Mouse (Mus musculus): ENCODE data around the gene Brd2.

DNA sequence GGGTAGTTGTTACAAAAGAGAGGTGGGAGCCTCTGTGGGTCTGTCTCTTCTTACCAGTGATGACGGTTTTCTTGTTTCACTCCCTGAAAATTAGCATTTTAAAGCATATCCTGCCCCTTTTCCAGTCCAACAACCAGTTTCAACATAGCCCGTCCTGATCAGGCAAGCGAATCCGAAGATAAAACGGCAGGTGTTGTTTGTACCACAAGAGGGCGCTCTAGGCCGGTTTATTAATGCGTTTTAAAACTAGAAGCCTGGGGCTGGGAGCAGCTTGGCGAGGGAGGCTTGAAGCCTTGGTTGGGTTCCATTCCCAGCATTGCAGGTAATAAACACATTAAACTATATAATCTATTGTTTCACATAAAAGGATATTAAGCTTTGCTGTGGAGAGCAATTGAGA lies 44.9 kb downstream of the Brd2 start:
- peak; percentile 63 for TF ChIP-seq CTCF (IDR thresholded peaks at IDR 0.05; ENCODE audit: low read depth, low read length)
- TF ChIP-seq GATA1 (IDR thresholded peaks at IDR 0.05; ENCODE audit: borderline replicate concordance, low read length) = no peak
- no peak for TF ChIP-seq POLR2AphosphoS5 (IDR thresholded peaks at IDR 0.05; ENCODE audit: insufficient replicate concordance, low read depth, low read length)
- TF ChIP-seq TAL1 (conservative IDR thresholded peaks at IDR 0.05; ENCODE audit: low read depth, low read length) = no peak

All from G1E (cell line).